Mouse (Mus musculus): ENCODE measurements around the gene Fam49a.
A peak's percentile ranks its signal among the peaks of the same experiment; 100 is the strongest.

DNA sequence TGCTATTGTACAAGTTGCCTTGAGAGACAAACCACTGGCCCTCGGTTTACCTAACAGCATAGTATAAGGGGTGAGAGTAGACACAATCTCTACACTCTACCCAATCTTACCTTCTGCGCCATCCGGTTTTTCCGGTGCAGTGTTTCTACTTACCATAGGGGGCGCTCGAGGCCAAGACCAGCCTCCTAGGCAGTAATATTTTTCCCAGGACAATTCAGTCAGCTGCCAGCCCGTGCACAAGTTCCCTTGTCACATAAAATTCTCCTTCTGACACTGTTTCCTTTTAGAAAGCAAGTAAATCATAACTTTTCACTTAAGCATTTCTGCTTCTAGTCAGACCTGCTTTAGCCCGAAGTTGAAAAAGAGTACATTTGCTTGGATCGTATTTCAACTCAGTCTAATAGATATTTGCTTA lies 139.1 kb downstream of the Fam49a start:
- TF ChIP-seq CTCF (IDR thresholded peaks at IDR 0.05; ENCODE audit: control insufficient read depth, insufficient read depth, insufficient replicate concordance, low read depth, low read length) (peak; percentile 85; the same call in 1 of the 2 replicates), POLR2A (IDR thresholded peaks at IDR 0.05; ENCODE audit: control insufficient read depth, low read depth, low read length) (no peak)
